Mouse (Mus musculus): ENCODE data around the gene Lhx5. TPM values are rescaled to one million over a fixed set of nuclear protein-coding genes. Genes with fewer than 3 reads are reported as not detected.

Lhx5 gene
- polyA plus RNA-seq, 1 experiment = not detected

GRCm38 (mm10) chr5:120436885-120437495, 5.5 kb downstream of the Lhx5 start:
- Histone ChIP-seq H3K36me3 (ENCODE audit: control insufficient read depth, insufficient read depth, low read length) (no peaks in the 10 kb centered on the region), H3K27ac (ENCODE audit: insufficient read depth, low read length) (no peak overlapping the region), H3K4me3 (ENCODE audit: extremely low read depth, insufficient read depth, insufficient read length) (no peak overlapping the region), H3K27me3 (ENCODE audit: control insufficient read depth, insufficient read depth, low read length) (peaks cover 47% of the 10 kb centered on the region), H3K4me1 (ENCODE audit: control insufficient read depth, insufficient read depth, insufficient read length) (0 out of 2 replicates have a peak, but pooled peaks cover 4% of the 10 kb centered on the region)
- WGBS = 3% methylated on average over 18 of the region's 18 CpGs
- no peak for TF ChIP-seq POLR2A (IDR thresholded peaks at IDR 0.05; ENCODE audit: low read depth, low read length)
- no peak for TF ChIP-seq CTCF (IDR thresholded peaks at IDR 0.05; ENCODE audit: extremely low read depth, insufficient read depth, insufficient read length, insufficient replicate concordance)
- DNase-seq (ENCODE audit: low read depth in 1 of 2, low spot score in 2 of 2) = no peak

- no peak overlapping the region for H3K4me3 ChIP-seq (ENCODE audit: extremely low read depth, insufficient read depth, insufficient read length)
- no peak for DNase-seq (ENCODE audit: low read depth in 1 of 2, low spot score in 2 of 2)
- H3K36me3 ChIP-seq (ENCODE audit: control insufficient read depth, insufficient read depth, low read length) = no peaks in the 10 kb centered on the region
- no peak for TF ChIP-seq CTCF (IDR thresholded peaks at IDR 0.05; ENCODE audit: extremely low read depth, insufficient read depth, insufficient read length, insufficient replicate concordance)
- TF ChIP-seq POLR2A (IDR thresholded peaks at IDR 0.05; ENCODE audit: low read depth, low read length) = no peak
- H3K4me1 ChIP-seq (ENCODE audit: control insufficient read depth, insufficient read depth, insufficient read length) = 0 out of 2 replicates have a peak, but pooled peaks cover 4% of the 10 kb centered on the region
- WGBS = 6% methylated on average over 17 of the region's 17 CpGs
- H3K27me3 ChIP-seq (ENCODE audit: control insufficient read depth, insufficient read depth, low read length) = peaks cover 42% of the 10 kb centered on the region
- no peak overlapping the region for H3K27ac ChIP-seq (ENCODE audit: insufficient read depth, low read length)
Observed at GRCm38 (mm10) chr5:120437539-120437938, 6.0 kb downstream of the Lhx5 start.

GRCm38 (mm10) chr5:120437986-120438385, 6.5 kb downstream of the Lhx5 start:
- Histone ChIP-seq H3K4me1 (ENCODE audit: control insufficient read depth, insufficient read depth, insufficient read length) (0 out of 2 replicates have a peak, but pooled peaks cover 4% of the 10 kb centered on the region), H3K27me3 (ENCODE audit: control insufficient read depth, insufficient read depth, low read length) (peaks cover 42% of the 10 kb centered on the region), H3K36me3 (ENCODE audit: control insufficient read depth, insufficient read depth, low read length) (no peaks in the 10 kb centered on the region), H3K27ac (ENCODE audit: insufficient read depth, low read length) (no peak overlapping the region), H3K4me3 (ENCODE audit: extremely low read depth, insufficient read depth, insufficient read length) (no peak overlapping the region)
- WGBS = 3% methylated on average over 33 of the region's 33 CpGs
- no peak for DNase-seq (ENCODE audit: low read depth in 1 of 2, low spot score in 2 of 2)
- no peak for TF ChIP-seq CTCF (IDR thresholded peaks at IDR 0.05; ENCODE audit: extremely low read depth, insufficient read depth, insufficient read length, insufficient replicate concordance)
- TF ChIP-seq POLR2A (IDR thresholded peaks at IDR 0.05; ENCODE audit: low read depth, low read length) = no peak

- DNase-seq (ENCODE audit: low read depth in 1 of 2, low spot score in 2 of 2) = no peak
- H3K4me3 ChIP-seq (ENCODE audit: extremely low read depth, insufficient read depth, insufficient read length) = no peak overlapping the region
- H3K36me3 ChIP-seq (ENCODE audit: control insufficient read depth, insufficient read depth, low read length) = no peaks in the 10 kb centered on the region
- H3K27me3 ChIP-seq (ENCODE audit: control insufficient read depth, insufficient read depth, low read length) = peaks cover 40% of the 10 kb centered on the region
- WGBS = 4% methylated on average over 13 of the region's 13 CpGs
- H3K27ac ChIP-seq (ENCODE audit: insufficient read depth, low read length) = no peak overlapping the region
- H3K4me1 ChIP-seq (ENCODE audit: control insufficient read depth, insufficient read depth, insufficient read length) = 0 out of 2 replicates have a peak, but pooled peaks cover 4% of the 10 kb centered on the region
- TF ChIP-seq CTCF (IDR thresholded peaks at IDR 0.05; ENCODE audit: extremely low read depth, insufficient read depth, insufficient read length, insufficient replicate concordance) (no peak), POLR2A (IDR thresholded peaks at IDR 0.05; ENCODE audit: low read depth, low read length) (no peak)
Observed at GRCm38 (mm10) chr5:120438469-120438868, 7.0 kb downstream of the Lhx5 start.

- DNase-seq (ENCODE audit: low read depth in 1 of 2, low spot score in 2 of 2) = no peak
- WGBS = 8% methylated on average over 27 of the region's 27 CpGs
- no peak for TF ChIP-seq CTCF (IDR thresholded peaks at IDR 0.05; ENCODE audit: extremely low read depth, insufficient read depth, insufficient read length, insufficient replicate concordance)
- Histone ChIP-seq H3K4me1 (ENCODE audit: control insufficient read depth, insufficient read depth, insufficient read length) (0 out of 2 replicates have a peak, but pooled peaks cover 4% of the 10 kb centered on the region), H3K4me3 (ENCODE audit: extremely low read depth, insufficient read depth, insufficient read length) (no peak overlapping the region), H3K27me3 (ENCODE audit: control insufficient read depth, insufficient read depth, low read length) (peaks cover 40% of the 10 kb centered on the region), H3K36me3 (ENCODE audit: control insufficient read depth, insufficient read depth, low read length) (no peaks in the 10 kb centered on the region), H3K27ac (ENCODE audit: insufficient read depth, low read length) (no peak overlapping the region)
Observed at GRCm38 (mm10) chr5:120438991-120439710, 7.7 kb downstream of the Lhx5 start.

GRCm38 (mm10) chr5:120439887-120440670, 8.6 kb downstream of the Lhx5 start:
- H3K36me3 ChIP-seq (ENCODE audit: control insufficient read depth, insufficient read depth, low read length) = no peaks in the 10 kb centered on the region
- TF ChIP-seq POLR2A (IDR thresholded peaks at IDR 0.05; ENCODE audit: low read depth, low read length) = no peak
- no peak for TF ChIP-seq CTCF (IDR thresholded peaks at IDR 0.05; ENCODE audit: extremely low read depth, insufficient read depth, insufficient read length, insufficient replicate concordance)
- H3K4me3 ChIP-seq (ENCODE audit: extremely low read depth, insufficient read depth, insufficient read length) = no peak overlapping the region; the same call in 1 of the 2 replicates
- no peak overlapping the region for H3K27ac ChIP-seq (ENCODE audit: insufficient read depth, low read length)
- no peak for DNase-seq (ENCODE audit: low read depth in 1 of 2, low spot score in 2 of 2)
- WGBS = 4% methylated on average over 60 of the region's 61 CpGs
- peaks cover 32% of the 10 kb centered on the region for H3K27me3 ChIP-seq (ENCODE audit: control insufficient read depth, insufficient read depth, low read length)
- 0 out of 2 replicates have a peak, but pooled peaks cover 4% of the 10 kb centered on the region for H3K4me1 ChIP-seq (ENCODE audit: control insufficient read depth, insufficient read depth, insufficient read length)

Measured in spleen, adult 2 months (tissue).